Mouse (Mus musculus) brown adipose tissue, adult 24 weeks (tissue): ENCODE results near the gene Zpld1. TPM values are rescaled to one million over a fixed set of nuclear protein-coding genes. Genes with fewer than 3 reads are reported as not detected.

ENCODE experiments used
- H3K27ac ChIP-seq: fragments of 200-500 bp; replicated peaks from 2 replicates; pipeline ENCODE4 v1.5.1; 2012; ENCODE audit warnings: low read depth, mild to moderate bottlenecking, low read length
- H3K4me1 ChIP-seq: fragments of 200-500 bp; 2 replicates; pipeline ENCODE4 v1.6.1; 2012; ENCODE audit warnings: low read length, mixed read lengths; ENCODE audit not compliant: control insufficient read depth, insufficient read depth, insufficient read length
- H3K4me3 ChIP-seq: fragments of 200-500 bp; 2 replicates; pipeline ENCODE4 v1.5.1; 2012; ENCODE audit warnings: low read depth, mild to moderate bottlenecking, low read length, moderate library complexity; ENCODE audit not compliant: insufficient read depth
- polyA plus RNA-seq: library from polyadenylated mRNA; stranded (reverse); fragments of >200 nt; gene quantifications from 2 replicates; pipeline ENCODE4 v1.2.4, GENCODE M21; 2012; ENCODE audit not compliant: missing spikeins, insufficient read depth, insufficient read length

Gene Zpld1
- not detected in 2 replicates for polyA plus RNA-seq

- Histone ChIP-seq H3K27ac (no peak within 1 kb of the TSS), H3K4me3 (no peak within 1 kb of the TSS), H3K4me1 (no peaks in the 10 kb centered on the region)
These were observed at the start of gene Zpld1 for GRCm38 (mm10) chr16:55297886-55298285. Zpld1 (minus strand) TSS chr16:55297986.

- no peaks in the 10 kb centered on the region for H3K4me1 ChIP-seq
- no peak overlapping the region for H3K27ac ChIP-seq
- no peak overlapping the region for H3K4me3 ChIP-seq
These were observed 47.9 kb upstream of the Zpld1 start for GRCm38 (mm10) chr16:55345644-55346043.

- Histone ChIP-seq H3K4me1 (no peaks in the 10 kb centered on the region), H3K4me3 (no peak overlapping the region), H3K27ac (no peak overlapping the region)
These were observed 24.0 kb upstream of the Zpld1 start for GRCm38 (mm10) chr16:55321542-55322514.

- Histone ChIP-seq H3K27ac (no peak overlapping the region), H3K4me3 (no peak overlapping the region)
These were observed 19.2 kb upstream of the Zpld1 start for GRCm38 (mm10) chr16:55316996-55317395.

GRCm38 (mm10) chr16:55312106-55312505 is 14.3 kb upstream of the Zpld1 start:
- no peaks in the 10 kb centered on the region for H3K4me1 ChIP-seq
- no peak overlapping the region for H3K27ac ChIP-seq
- no peak overlapping the region for H3K4me3 ChIP-seq

More at GRCm38 (mm10) chr16:55316996-55317395, 19.2 kb upstream of the Zpld1 start:
- no peaks in the 10 kb centered on the region for H3K4me1 ChIP-seq

GRCm38 (mm10) chr16:55282696-55283095 is 15.1 kb downstream of the Zpld1 start:
- Histone ChIP-seq H3K4me3 (no peak overlapping the region), H3K4me1 (no peaks in the 10 kb centered on the region), H3K27ac (no peak overlapping the region)

- H3K4me1 ChIP-seq = no peaks in the 10 kb centered on the region
- H3K27ac ChIP-seq = no peak overlapping the region
- no peak overlapping the region for H3K4me3 ChIP-seq
These were observed 20.3 kb downstream of the Zpld1 start for GRCm38 (mm10) chr16:55277447-55277846.

GRCm38 (mm10) chr16:55265281-55265680 is 32.5 kb downstream of the Zpld1 start:
- Histone ChIP-seq H3K4me3 (no peak overlapping the region), H3K4me1 (no peaks in the 10 kb centered on the region), H3K27ac (no peak overlapping the region)

GRCm38 (mm10) chr16:55260862-55261574 is 36.8 kb downstream of the Zpld1 start:
- no peak overlapping the region for H3K4me3 ChIP-seq
- H3K27ac ChIP-seq = no peak overlapping the region
- no peaks in the 10 kb centered on the region for H3K4me1 ChIP-seq

- Histone ChIP-seq H3K4me1 (no peaks in the 10 kb centered on the region), H3K4me3 (no peak overlapping the region), H3K27ac (no peak overlapping the region)
These were observed 38.1 kb downstream of the Zpld1 start for GRCm38 (mm10) chr16:55259719-55260118.

- no peaks in the 10 kb centered on the region for H3K4me1 ChIP-seq
- no peak overlapping the region for H3K27ac ChIP-seq
- no peak overlapping the region for H3K4me3 ChIP-seq
These were observed 56.8 kb downstream of the Zpld1 start for GRCm38 (mm10) chr16:55240996-55241395.

- H3K4me3 ChIP-seq = no peak overlapping the region
- H3K27ac ChIP-seq = no peak overlapping the region
- H3K4me1 ChIP-seq = no peaks in the 10 kb centered on the region
These were observed 68.7 kb downstream of the Zpld1 start for GRCm38 (mm10) chr16:55228995-55229622.

GRCm38 (mm10) chr16:55203945-55204344 is 93.8 kb downstream of the Zpld1 start:
- Histone ChIP-seq H3K27ac (no peak overlapping the region), H3K4me1 (no peaks in the 10 kb centered on the region), H3K4me3 (no peak overlapping the region)

GRCm38 (mm10) chr16:55190397-55190796 is 107.4 kb downstream of the Zpld1 start:
- Histone ChIP-seq H3K4me3 (no peak overlapping the region), H3K4me1 (no peaks in the 10 kb centered on the region), H3K27ac (no peak overlapping the region)

- Histone ChIP-seq H3K27ac (no peak overlapping the region), H3K4me1 (no peaks in the 10 kb centered on the region), H3K4me3 (no peak overlapping the region)
These were observed 112.4 kb downstream of the Zpld1 start for GRCm38 (mm10) chr16:55185370-55185769.
